Mouse (Mus musculus): Measurements from ENCODE around the gene Gm21976.

DNA sequence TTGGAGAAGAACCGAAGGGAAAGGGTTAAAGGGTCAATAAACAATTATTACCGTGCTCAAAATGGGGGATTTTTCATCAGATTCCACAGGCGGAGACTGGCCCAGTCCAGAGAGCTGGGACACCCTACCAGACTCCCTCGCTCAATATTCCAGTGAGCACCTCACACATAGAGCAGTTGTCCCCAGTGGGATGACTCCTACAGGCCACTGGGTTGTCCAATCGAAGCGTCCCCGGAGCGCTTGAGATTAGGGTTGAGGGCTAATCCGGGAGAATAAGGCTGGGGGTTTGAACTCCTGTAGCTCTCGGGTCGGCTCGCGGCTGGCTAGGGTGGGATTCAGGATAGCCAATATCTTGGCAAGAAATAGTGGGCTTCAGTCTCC, 74.0 kb downstream of the Gm21976 start:
- no peak; the same call in 1 of the 2 replicates for TF ChIP-seq CTCF (IDR thresholded peaks at IDR 0.05; ENCODE audit: low read depth)
- TF ChIP-seq EP300 (optimal IDR thresholded peaks at IDR 0.05): no peak
